Comparison of ENCODE assay signal across 9 mouse cellular contexts in genomic region chr4:155654183-155654455, GRCm38 (mm10). TPM values are rescaled to one million over a fixed set of nuclear protein-coding genes. Genes with fewer than 3 reads are reported as not detected.
DNase-seq lines count a peak whose midpoint lies in the region; ATAC-seq and TF ChIP-seq lines count a peak whose summit lies in the region.
"Had no signal": no experiment of that assay in that cellular context is flagged by ENCODE, and none has a peak within 500 bp of the region (broad histone marks: within the 10 kb centered on the region; RNA-seq: fewer than 3 reads in every experiment).

No protein-coding gene starts in this region.

- 0% methylated on average over 6 of the region's 6 CpGs for WGBS in lung, postnatal 0 days
- 1% methylated on average over 6 of the region's 6 CpGs for whole genome bisulfite sequencing in forebrain, embryonic 13.5 days
- WGBS in limb, embryonic 14.5 days, result 5% methylated on average over 6 of the region's 6 CpGs
- 1% methylated on average over 6 of the region's 6 CpGs for WGBS in stomach, embryonic 14.5 days

- TF ChIP-seq CTCF in lung, postnatal 0 days (IDR thresholded peaks at IDR 0.05), result no peak

- peak overlapping the region; percentile 63 for H3K4me2 ChIP-seq in lung, postnatal 0 days (replicated peaks; ENCODE audit: low read depth, low read length)
- H3K4me2 ChIP-seq in forebrain, embryonic 13.5 days, result peak overlapping the region; percentile 59
- peak overlapping the region; percentile 94 for H3K4me2 ChIP-seq in limb, embryonic 14.5 days (replicated peaks; ENCODE audit: low read depth, low read length, severe bottlenecking)
- peak overlapping the region; percentile 86 for H3K4me2 ChIP-seq in stomach, embryonic 14.5 days (replicated peaks; ENCODE audit: low read depth, low read length)

- H3K9me3 ChIP-seq in lung, postnatal 0 days (ENCODE audit: low read length), result no peaks in the 10 kb centered on the region
- no peaks in the 10 kb centered on the region for H3K9me3 ChIP-seq in forebrain, embryonic 13.5 days (replicated peaks)
- no peaks in the 10 kb centered on the region for H3K9me3 ChIP-seq in limb, embryonic 14.5 days (ENCODE audit: control insufficient read depth, low read length)
- H3K9me3 ChIP-seq in stomach, embryonic 14.5 days (ENCODE audit: control insufficient read depth, low read depth, low read length), result no peaks in the 10 kb centered on the region

- H3K27ac ChIP-seq in lung, postnatal 0 days (ENCODE audit: low read length), result no peak overlapping the region
- no peak overlapping the region for H3K27ac ChIP-seq in forebrain, embryonic 13.5 days
- H3K27ac ChIP-seq in limb, embryonic 14.5 days (replicated peaks; ENCODE audit: low read depth, low read length), result no peak overlapping the region
- H3K27ac ChIP-seq in stomach, embryonic 14.5 days (ENCODE audit: low read length), result 0 out of 2 replicates have a peak overlapping the region, but pooled peaks have one; percentile 15

- H3K9ac ChIP-seq in lung, postnatal 0 days (replicated peaks; ENCODE audit: low read depth), result no peak overlapping the region
- H3K9ac ChIP-seq in forebrain, embryonic 13.5 days, result peak overlapping the region; percentile 52; the same call in 1 of the 2 replicates
- peak overlapping the region; percentile 38; the same call in 1 of the 2 replicates for H3K9ac ChIP-seq in limb, embryonic 14.5 days (ENCODE audit: low read depth, low read length, severe bottlenecking)
- H3K9ac ChIP-seq in stomach, embryonic 14.5 days (replicated peaks; ENCODE audit: low read depth, low read length), result peak overlapping the region; percentile 36; the same call in 1 of the 2 replicates

- ATAC-seq in lung, postnatal 0 days, result no peak
- ATAC-seq in forebrain, embryonic 13.5 days, result no peak
- ATAC-seq in limb, embryonic 14.5 days (ENCODE audit: low FRiP score, low read depth), result 0 out of 2 replicates have a peak, but pooled peaks have one; percentile 5
- ATAC-seq in stomach, embryonic 14.5 days (ENCODE audit: insufficient number of reproducible peaks, insufficient read depth, low FRiP score, low read depth), result 0 out of 2 replicates have a peak, but pooled peaks have one; percentile 1

- peak overlapping the region; percentile 39 for H3K4me3 ChIP-seq in lung, postnatal 0 days (ENCODE audit: low read depth, low read length)
- peak overlapping the region; percentile 30 for H3K4me3 ChIP-seq in forebrain, embryonic 13.5 days
- peak overlapping the region; percentile 44 for H3K4me3 ChIP-seq in limb, embryonic 14.5 days (replicated peaks; ENCODE audit: low read length)
- peak overlapping the region; percentile 39 for H3K4me3 ChIP-seq in stomach, embryonic 14.5 days (ENCODE audit: low read depth, low read length)

- peaks cover 8% of the 10 kb centered on the region; the same call in 1 of the 2 replicates for H3K36me3 ChIP-seq in lung, postnatal 0 days (ENCODE audit: insufficient read depth, low read length)
- H3K36me3 ChIP-seq in forebrain, embryonic 13.5 days (ENCODE audit: poor library complexity, severe bottlenecking), result peaks cover 61% of the 10 kb centered on the region
- H3K36me3 ChIP-seq in limb, embryonic 14.5 days (ENCODE audit: control insufficient read depth, insufficient read depth, low read length), result peaks cover 54% of the 10 kb centered on the region
- peaks cover 38% of the 10 kb centered on the region for H3K36me3 ChIP-seq in stomach, embryonic 14.5 days (ENCODE audit: control insufficient read depth, insufficient read depth, low read length)

- H3K27me3 ChIP-seq in lung, postnatal 0 days (replicated peaks; ENCODE audit: insufficient read depth, low read length), result 0 out of 2 replicates have a peak, but pooled peaks cover 4% of the 10 kb centered on the region
- H3K27me3 ChIP-seq in forebrain, embryonic 13.5 days, result peaks cover 61% of the 10 kb centered on the region
- H3K27me3 ChIP-seq in limb, embryonic 14.5 days (ENCODE audit: control insufficient read depth, insufficient read depth, low read length), result peaks cover 53% of the 10 kb centered on the region
- H3K27me3 ChIP-seq in stomach, embryonic 14.5 days (ENCODE audit: control insufficient read depth, insufficient read depth, low read length), result peaks cover 7% of the 10 kb centered on the region; the same call in 1 of the 2 replicates

- TF ChIP-seq POLR2A in limb, embryonic 14.5 days (IDR thresholded peaks at IDR 0.05; ENCODE audit: borderline replicate concordance, extremely low read depth, insufficient read depth, insufficient read length), result no peak

- peak; percentile 9 for DNase-seq in lung, postnatal 0 days (ENCODE audit: low spot score)
- no peak for DNase-seq in lung, postnatal 36 days
- DNase-seq in limb, embryonic 14.5 days (ENCODE audit: low spot score), result no peak
- no peak for DNase-seq in adrenal gland, postnatal 4 days (ENCODE audit: low spot score in 2 of 2)
- no peak for DNase-seq in embryo, embryonic 11 days
- DNase-seq in ovary, postnatal 14 days (ENCODE audit: low spot score), result no peak

- no peak for TF ChIP-seq EP300 in lung, postnatal 0 days (IDR thresholded peaks at IDR 0.05)

- H3K4me1 ChIP-seq in lung, postnatal 0 days (ENCODE audit: insufficient read depth, low read depth, low read length), result peaks cover 23% of the 10 kb centered on the region
- peaks cover 34% of the 10 kb centered on the region for H3K4me1 ChIP-seq in forebrain, embryonic 13.5 days
- peaks cover 28% of the 10 kb centered on the region for H3K4me1 ChIP-seq in limb, embryonic 14.5 days (ENCODE audit: control insufficient read depth, insufficient read depth, low read length)
- H3K4me1 ChIP-seq in stomach, embryonic 14.5 days (ENCODE audit: control insufficient read depth, insufficient read depth, low read length), result peaks cover 34% of the 10 kb centered on the region

RNA-seq across cellular contexts. Expression of gene Mmp23, which starts 0.9 kb away (rescaled TPM):
- polyA plus RNA-seq in lung, postnatal 0 days (2015; fragmentation: Nextera tagmentation; extraction: Ambion mirVana), result 44.5 and 46.2 TPM in 2 replicates
- polyA plus RNA-seq in forebrain, embryonic 13.5 days (2015; fragmentation: Nextera tagmentation; extraction: Ambion mirVana), result 1.6 and 2.1 TPM in 2 replicates
- 34.7 and 42.7 TPM in 2 replicates for polyA plus RNA-seq in limb, embryonic 14.5 days (2012; rRNA removed)
- 17.3 and 19.8 TPM in 2 replicates for polyA plus RNA-seq in limb, embryonic 14.5 days (2014; fragmentation: Nextera tagmentation; extraction: Ambion mirVana)
- polyA plus RNA-seq in stomach, embryonic 14.5 days (2014; fragmentation: Nextera tagmentation; extraction: Ambion mirVana), result 25.0 and 26.3 TPM in 2 replicates
- total RNA-seq in adrenal gland, postnatal 4 days (2021), result 10 to 100 TPM; 18.8 to 25.4 TPM
- total RNA-seq: hematopoietic stem cell, adult 5-6 weeks had no signal

RNA-seq across cellular contexts. Expression of gene Gm10563, which starts 8.9 kb away (rescaled TPM):
- not detected in 2 replicates for polyA plus RNA-seq in lung, postnatal 0 days (2015; fragmentation: Nextera tagmentation; extraction: Ambion mirVana)
- not detected in 2 replicates for polyA plus RNA-seq in forebrain, embryonic 13.5 days (2015; fragmentation: Nextera tagmentation; extraction: Ambion mirVana)
- not detected in 2 replicates for polyA plus RNA-seq in limb, embryonic 14.5 days (2012; rRNA removed)
- polyA plus RNA-seq in limb, embryonic 14.5 days (2014; fragmentation: Nextera tagmentation; extraction: Ambion mirVana), result not detected in 2 replicates
- not detected in 2 replicates for polyA plus RNA-seq in stomach, embryonic 14.5 days (2014; fragmentation: Nextera tagmentation; extraction: Ambion mirVana)
- total RNA-seq in adrenal gland, postnatal 4 days (2021), result not detected
- total RNA-seq: hematopoietic stem cell, adult 5-6 weeks had no signal

RNA-seq across cellular contexts. Expression of gene Mib2, which starts 14.9 kb away (rescaled TPM):
- 16.3 and 19.8 TPM in 2 replicates for polyA plus RNA-seq in lung, postnatal 0 days (2015; fragmentation: Nextera tagmentation; extraction: Ambion mirVana)
- polyA plus RNA-seq in forebrain, embryonic 13.5 days (2015; fragmentation: Nextera tagmentation; extraction: Ambion mirVana), result 29.8 and 35.2 TPM in 2 replicates
- polyA plus RNA-seq in limb, embryonic 14.5 days (2012; rRNA removed), result 77.4 and 97.5 TPM in 2 replicates
- 29.5 and 32.1 TPM in 2 replicates for polyA plus RNA-seq in limb, embryonic 14.5 days (2014; fragmentation: Nextera tagmentation; extraction: Ambion mirVana)
- polyA plus RNA-seq in stomach, embryonic 14.5 days (2014; fragmentation: Nextera tagmentation; extraction: Ambion mirVana), result 18.9 and 21.9 TPM in 2 replicates
- total RNA-seq in adrenal gland, postnatal 4 days (2021), result 10 to 100 TPM; 41.5 to 44.2 TPM

RNA-seq across cellular contexts. Expression of gene Cdk11b, which starts 29.5 kb away (rescaled TPM):
- polyA plus RNA-seq in lung, postnatal 0 days (2015; fragmentation: Nextera tagmentation; extraction: Ambion mirVana), result 67.3 and 74.4 TPM in 2 replicates
- polyA plus RNA-seq in forebrain, embryonic 13.5 days (2015; fragmentation: Nextera tagmentation; extraction: Ambion mirVana), result 75.5 and 77.9 TPM in 2 replicates
- 45.3 and 65.6 TPM in 2 replicates for polyA plus RNA-seq in limb, embryonic 14.5 days (2012; rRNA removed)
- polyA plus RNA-seq in limb, embryonic 14.5 days (2014; fragmentation: Nextera tagmentation; extraction: Ambion mirVana), result 53.9 and 60.1 TPM in 2 replicates
- 57.0 and 57.3 TPM in 2 replicates for polyA plus RNA-seq in stomach, embryonic 14.5 days (2014; fragmentation: Nextera tagmentation; extraction: Ambion mirVana)
- total RNA-seq in adrenal gland, postnatal 4 days (2021), result 10 to 100 TPM; 53.8 to 55.0 TPM

RNA-seq across cellular contexts. Expression of gene Fndc10, which starts 40.0 kb away (rescaled TPM):
- polyA plus RNA-seq in lung, postnatal 0 days (2015; fragmentation: Nextera tagmentation; extraction: Ambion mirVana), result 3.3 and 3.6 TPM in 2 replicates
- 1.9 and 2.3 TPM in 2 replicates for polyA plus RNA-seq in forebrain, embryonic 13.5 days (2015; fragmentation: Nextera tagmentation; extraction: Ambion mirVana)
- polyA plus RNA-seq in limb, embryonic 14.5 days (2012; rRNA removed), result 31.0 and 46.5 TPM in 2 replicates
- polyA plus RNA-seq in limb, embryonic 14.5 days (2014; fragmentation: Nextera tagmentation; extraction: Ambion mirVana), result 8.1 and 9.4 TPM in 2 replicates
- 3.1 and 3.2 TPM in 2 replicates for polyA plus RNA-seq in stomach, embryonic 14.5 days (2014; fragmentation: Nextera tagmentation; extraction: Ambion mirVana)
- total RNA-seq in adrenal gland, postnatal 4 days (2021), result 10 to 100 TPM; 54.6 to 60.4 TPM

Comparison
In these comparisons a context has a peak if more than half of its experiments do, and no peak if none do; other contexts are left out.
1. ATAC-seq: peak in limb, embryonic 14.5 days (single experiment) and stomach, embryonic 14.5 days (single experiment); none in lung, postnatal 0 days (single experiment) and forebrain, embryonic 13.5 days (single experiment).
2. Peak in every context shown above with its lines, with median percentiles within 50 percentile points of each other: H3K4me2 ChIP-seq and H3K4me3 ChIP-seq.